Mouse (Mus musculus) ES-Bruce4 (cell line): ENCODE data around the gene Akap13.

Experiments used
- CTCF ChIP-seq: IDR thresholded peaks from one replicate; pipeline ENCODE4 v1.8.1; 2011; ENCODE audit warnings: low read depth, low read length
- EP300 ChIP-seq: IDR thresholded peaks from 2 replicates; pipeline ENCODE4 v1.6.1; 2011; ENCODE audit warnings: low read depth, low read length; ENCODE audit not compliant: insufficient read depth
- POLR2A ChIP-seq: IDR thresholded peaks from one replicate; pipeline ENCODE4 v1.8.1; 2011; ENCODE audit warnings: low read length; ENCODE audit not compliant: insufficient read depth

GRCm38 (mm10) chr7:75612683-75613053 is 157.3 kb downstream of the Akap13 start:
- no peak for TF ChIP-seq POLR2A
- TF ChIP-seq EP300: no peak
- TF ChIP-seq CTCF: no peak
